Mouse (Mus musculus) adrenal gland, postnatal 25 days (tissue): ENCODE measurements at regions not wholly inside any gene's neighbourhood (a gene's known extent, or its start where the extent isn't known, plus 50 kb on each side); places are given as distances from the start of the nearest gene placed in this dataset.

Experiments
- DNase-seq: peaks from one replicate; pipeline ENCODE4 v3.0.0; 2021; ENCODE audit warnings: mixed read lengths

- no peak for DNase-seq
These were observed 215.5 kb downstream of the Kcnj2 start for GRCm38 (mm10) chr11:111281237-111282160.

DNA sequence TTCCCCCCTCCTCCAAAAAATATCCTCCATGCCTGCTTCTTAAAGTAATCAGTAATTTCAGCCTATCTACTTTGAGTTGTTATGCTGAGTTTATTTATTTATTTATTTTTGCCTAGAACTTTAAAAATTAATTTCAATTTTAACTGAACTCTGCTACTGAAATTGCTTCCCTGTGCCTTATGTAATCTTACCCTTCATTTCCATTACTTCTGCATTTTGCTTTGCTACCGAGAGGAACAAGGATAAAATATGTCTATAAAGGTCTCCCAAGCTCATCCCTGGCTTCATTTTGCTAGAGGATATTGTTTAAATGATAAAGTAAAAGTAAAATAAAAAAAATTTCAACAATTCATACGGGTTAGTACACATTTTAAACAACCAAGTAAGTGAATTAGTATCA, 216.3 kb downstream of the Kcnj2 start:
- DNase-seq = no peak

DNA sequence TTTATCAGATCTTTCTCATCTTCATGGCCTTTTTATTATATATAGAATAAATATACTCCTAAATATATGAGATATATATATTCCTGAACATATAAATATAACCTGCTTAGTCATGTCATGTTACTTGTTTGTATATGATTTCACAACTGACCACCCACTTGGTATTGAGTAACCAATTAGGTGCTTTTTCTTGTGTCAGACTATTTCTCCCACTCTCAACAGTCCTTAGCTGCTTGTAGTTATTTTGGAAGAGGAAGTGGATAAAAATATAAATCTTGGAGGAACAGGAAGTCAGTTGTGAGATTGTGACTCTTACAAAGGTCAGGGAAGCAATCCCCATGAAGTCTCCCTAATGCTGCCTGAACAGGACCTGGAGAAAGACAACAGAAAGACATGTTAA, 224.6 kb downstream of the Kcnj2 start:
- DNase-seq = no peak

- no peak for DNase-seq
These were observed 230.4 kb downstream of the Kcnj2 start for GRCm38 (mm10) chr11:111296309-111296721.

DNA sequence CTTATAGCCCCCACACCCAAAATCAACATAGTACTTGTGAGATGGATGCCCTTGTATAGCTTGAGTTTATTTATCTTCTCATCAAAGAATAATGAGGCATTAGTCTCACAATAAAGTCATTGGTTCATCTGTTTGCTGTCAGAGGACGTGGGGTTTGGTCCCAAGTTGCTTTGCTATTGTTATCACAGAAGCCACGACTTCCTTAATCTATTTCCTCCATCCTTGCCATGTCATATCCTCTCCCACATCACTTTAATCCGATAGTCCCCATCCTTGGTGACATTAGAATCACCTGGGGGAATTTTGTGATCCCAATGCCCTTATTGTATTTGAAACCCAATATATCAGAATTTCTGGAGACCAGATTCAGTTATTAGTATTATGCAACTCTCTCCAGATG, 246.8 kb downstream of the Kcnj2 start:
- DNase-seq = no peak

GRCm38 (mm10) chr11:111313566-111313965, 247.6 kb downstream of the Kcnj2 start:
- no peak for DNase-seq

DNA sequence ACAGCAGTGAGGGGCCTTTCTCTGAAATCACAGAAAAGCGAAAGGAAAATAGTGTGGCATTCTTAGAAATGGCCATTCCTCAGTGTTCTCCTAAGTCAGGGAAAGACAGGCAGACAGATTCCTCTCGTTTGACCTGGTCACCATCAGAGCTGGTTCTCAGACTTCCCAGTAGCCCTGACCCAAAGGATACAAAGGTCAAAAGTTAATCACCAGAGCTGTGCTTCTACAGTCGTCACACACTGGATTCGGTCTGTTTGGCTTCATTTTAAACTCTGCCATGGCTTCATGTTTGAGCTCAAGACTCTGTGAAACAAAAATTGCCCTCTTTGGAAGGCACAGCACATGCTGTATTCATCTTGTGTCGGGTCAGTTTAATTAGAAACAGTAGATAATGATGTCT, 255.6 kb downstream of the Kcnj2 start:
- DNase-seq = no peak

DNA sequence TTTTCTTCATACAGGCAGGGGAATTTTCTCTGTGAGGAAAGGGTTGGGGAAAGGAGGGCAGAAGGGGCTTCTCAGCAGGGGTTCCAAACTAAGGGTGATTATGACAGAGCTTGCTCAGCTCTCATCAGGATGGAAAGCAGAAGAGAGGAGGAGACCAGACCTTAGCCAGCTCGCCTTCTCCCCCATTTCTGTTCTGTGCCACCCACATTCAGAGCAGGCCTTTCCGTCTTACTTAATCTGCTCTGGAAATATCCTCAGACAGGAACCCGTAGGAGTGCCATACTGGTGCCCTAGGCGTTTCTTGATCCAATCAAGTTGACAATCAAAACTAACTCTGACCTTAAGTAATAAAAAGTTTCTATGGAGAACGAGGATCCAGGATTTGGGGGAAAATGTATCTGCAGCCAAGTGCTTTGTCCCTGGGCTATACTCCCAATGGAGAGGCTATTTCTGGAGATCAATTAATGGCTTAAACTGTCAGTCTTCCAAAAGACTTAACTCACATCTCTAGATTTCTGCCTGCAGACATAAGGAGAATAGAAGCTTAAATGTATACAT, 258.6 kb downstream of the Kcnj2 start:
- no peak for DNase-seq

GRCm38 (mm10) chr11:111326915-111327314, 261.0 kb downstream of the Kcnj2 start:
- no peak for DNase-seq

DNA sequence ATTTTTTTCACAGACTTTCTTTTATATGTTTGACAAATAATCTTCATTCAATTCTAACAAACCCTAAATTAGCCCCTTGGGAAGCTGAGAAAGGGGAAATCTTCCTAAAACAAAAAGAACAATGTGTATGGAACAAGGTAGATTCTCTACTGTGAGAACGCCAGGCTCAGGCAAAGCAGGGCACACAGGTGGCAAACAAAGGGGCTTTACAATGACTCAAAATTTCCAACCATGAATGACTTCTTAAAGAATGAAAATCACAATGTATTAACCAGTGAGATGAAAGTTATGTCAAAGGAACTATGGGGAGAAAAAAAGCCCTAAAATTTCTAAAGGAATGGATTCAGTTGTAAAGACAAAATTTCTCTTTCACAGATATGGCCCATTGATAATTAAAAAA, 262.3 kb downstream of the Kcnj2 start:
- DNase-seq = no peak

DNA sequence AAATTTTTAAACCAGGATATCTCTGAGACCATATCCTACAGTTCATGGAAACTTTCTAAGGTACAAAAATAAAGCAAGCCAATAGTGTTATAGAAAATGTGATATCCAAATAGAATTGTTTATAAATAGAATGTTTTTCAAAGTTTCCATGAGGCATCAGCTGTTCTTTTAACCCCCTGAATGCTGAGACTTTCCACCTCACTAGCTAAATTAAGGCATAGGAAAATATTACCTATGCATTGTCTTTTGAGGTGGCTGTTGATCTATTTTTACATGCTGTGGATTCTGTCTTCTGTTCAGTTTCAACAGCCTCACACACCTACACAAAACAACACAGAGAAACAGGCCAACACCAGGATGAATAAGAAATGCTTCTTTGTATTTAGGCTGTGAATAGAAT, 265.6 kb downstream of the Kcnj2 start:
- no peak for DNase-seq

DNA sequence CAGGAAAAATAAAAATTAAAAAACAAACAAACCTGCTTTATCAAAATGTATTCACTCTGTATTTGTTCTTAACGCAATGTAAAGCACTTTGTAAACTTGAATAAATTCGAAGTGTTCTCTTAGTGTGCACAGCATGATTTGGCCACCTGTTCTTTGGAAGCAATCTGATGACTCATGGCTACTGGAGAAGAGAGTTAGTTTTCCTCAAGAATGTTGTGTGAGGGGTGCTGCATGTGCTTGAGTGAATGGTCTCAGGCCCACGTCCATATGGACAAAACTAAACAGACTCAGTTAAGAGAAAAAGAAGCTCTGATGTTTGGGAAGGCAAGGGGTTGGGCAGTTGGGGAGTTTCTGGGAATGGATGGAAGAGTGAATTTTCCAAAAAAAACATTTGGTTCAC, 267.1 kb downstream of the Kcnj2 start:
- no peak for DNase-seq

- DNase-seq = no peak
These were observed 281.6 kb downstream of the Kcnj2 start for GRCm38 (mm10) chr11:111347562-111347961.

GRCm38 (mm10) chr11:111350028-111350427, 284.1 kb downstream of the Kcnj2 start:
- DNase-seq = no peak

DNA sequence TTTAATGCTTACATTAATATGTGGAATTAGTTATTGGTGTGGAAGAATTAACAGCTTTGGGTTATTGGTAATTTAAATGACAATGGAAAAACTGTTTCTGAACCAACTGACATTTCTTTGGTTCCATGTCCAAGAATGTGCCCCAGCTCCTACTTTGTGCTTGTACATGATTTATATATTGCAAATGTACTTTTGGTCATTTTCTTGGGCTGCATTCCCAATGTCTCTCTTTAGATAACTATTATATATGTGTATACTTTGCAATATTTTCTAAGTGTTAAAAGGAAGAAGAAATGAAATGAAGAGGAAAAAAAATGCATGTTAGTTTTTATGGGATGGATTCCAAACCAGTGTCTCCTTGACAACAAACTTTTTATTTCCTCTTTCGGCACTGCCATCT, 297.4 kb downstream of the Kcnj2 start:
- DNase-seq = no peak

GRCm38 (mm10) chr11:111377165-111377564, 311.2 kb downstream of the Kcnj2 start:
- DNase-seq = no peak

DNA sequence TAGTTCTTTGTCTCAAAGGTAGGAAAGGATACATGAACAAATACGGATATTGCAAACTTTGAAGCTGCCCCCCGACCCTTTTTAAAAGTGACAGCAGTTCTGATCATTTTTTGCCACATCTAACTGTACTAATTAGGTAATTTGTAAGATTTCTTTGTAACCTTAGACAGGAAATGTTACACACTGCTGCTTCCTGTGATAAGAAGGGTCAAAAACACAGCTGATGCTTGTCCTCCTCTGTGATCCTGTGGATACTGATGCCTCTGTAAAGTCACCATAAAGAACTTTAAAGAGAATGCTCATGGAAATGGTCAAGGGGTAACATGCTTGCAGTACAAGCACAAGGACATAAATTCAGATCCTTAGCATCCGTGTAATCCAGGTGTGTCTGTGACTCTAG, 313.9 kb downstream of the Kcnj2 start:
- no peak for DNase-seq

DNA sequence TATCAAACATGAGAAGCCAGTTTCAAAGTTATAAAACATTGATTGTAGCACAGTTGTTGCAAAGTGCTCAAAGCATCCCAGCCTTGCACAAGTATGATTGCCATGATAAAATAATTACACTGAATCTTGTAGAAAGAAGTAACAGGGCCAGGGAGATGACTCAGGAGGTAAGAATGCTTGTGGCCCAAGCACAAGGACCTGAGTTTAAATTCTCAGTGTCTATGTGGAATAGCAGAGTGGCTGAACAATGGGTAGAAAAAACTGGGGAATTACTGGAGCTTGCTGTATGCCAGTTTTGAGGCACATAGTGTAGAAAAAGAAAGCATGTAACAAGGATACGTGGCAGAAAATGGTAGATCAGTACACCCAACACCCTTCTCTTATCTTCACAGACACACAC, 332.7 kb downstream of the Kcnj2 start:
- no peak for DNase-seq

DNA sequence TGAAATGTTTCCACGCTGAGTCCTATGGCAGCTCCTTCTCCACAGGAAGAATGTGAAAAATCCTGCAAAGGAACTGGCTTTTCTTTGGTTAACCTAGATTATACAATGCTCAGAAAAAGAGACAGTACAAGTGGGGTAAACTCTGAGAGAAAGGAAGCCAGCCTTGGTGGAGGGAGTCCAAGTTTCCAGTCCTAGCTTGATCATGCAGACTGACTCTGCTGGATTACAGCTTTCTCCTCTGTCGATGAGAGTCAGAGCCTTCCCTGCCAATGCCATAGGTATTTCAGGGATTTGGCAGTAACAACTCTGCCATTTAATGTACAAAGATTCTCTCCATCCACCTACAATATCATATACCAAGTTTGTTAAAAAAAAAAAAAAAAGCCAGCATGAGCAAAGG, 343.3 kb downstream of the Kcnj2 start:
- no peak for DNase-seq

- DNase-seq = no peak
These were observed 358.9 kb downstream of the Kcnj2 start for GRCm38 (mm10) chr11:111424871-111425270.

DNA sequence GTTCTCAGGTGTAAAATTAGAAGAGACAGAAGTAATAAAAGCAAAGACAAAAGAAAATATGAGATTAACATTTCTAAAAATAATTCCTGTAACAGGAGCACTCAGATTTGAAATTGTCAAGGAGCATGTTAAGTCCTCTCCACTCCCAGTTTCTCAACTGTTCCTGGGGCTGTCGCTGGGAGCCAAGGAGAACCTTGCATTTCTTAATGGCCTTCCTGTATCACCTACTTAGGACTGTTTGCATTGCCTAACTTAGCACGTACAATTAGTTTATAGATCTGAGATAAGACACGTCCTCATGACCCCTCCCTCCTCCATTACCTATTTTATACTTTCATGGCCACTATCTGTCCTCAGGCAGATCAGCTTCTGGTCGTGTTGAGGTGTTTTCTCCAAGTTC, 360.8 kb downstream of the Kcnj2 start:
- no peak for DNase-seq

DNA sequence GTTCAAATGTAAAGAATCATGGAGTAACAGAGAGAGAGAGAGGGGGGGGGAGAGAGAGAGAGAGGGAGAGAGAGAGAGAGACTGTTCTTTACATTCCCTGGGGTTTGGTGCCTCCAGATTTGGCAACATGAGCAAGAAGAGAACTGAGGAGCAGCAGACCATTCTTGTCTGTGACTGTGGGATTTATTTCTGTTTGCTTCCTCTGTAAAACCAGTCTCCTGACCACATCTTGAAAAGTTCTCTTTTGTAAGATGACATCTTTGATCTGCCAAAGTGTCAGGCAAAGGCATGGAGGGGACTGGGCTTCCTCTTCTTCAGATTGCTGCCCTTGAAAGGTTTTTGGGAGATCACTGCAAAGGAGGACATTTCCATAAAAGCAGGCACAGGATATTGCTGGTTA, 376.3 kb downstream of the Kcnj2 start:
- DNase-seq = no peak

GRCm38 (mm10) chr11:111443381-111443780, 377.4 kb downstream of the Kcnj2 start:
- no peak for DNase-seq

- no peak for DNase-seq
These were observed 378.8 kb downstream of the Kcnj2 start for GRCm38 (mm10) chr11:111444791-111445190.
